Mouse (Mus musculus) right cerebral cortex, adult 18-20 months (tissue): ENCODE results near the gene Tmem259.

ENCODE experiments used
- DNase-seq: peaks from one replicate; pipeline ENCODE4 v3.0.0; 2022; ENCODE audit warnings: mixed read lengths

Tmem259 gene

DNA sequence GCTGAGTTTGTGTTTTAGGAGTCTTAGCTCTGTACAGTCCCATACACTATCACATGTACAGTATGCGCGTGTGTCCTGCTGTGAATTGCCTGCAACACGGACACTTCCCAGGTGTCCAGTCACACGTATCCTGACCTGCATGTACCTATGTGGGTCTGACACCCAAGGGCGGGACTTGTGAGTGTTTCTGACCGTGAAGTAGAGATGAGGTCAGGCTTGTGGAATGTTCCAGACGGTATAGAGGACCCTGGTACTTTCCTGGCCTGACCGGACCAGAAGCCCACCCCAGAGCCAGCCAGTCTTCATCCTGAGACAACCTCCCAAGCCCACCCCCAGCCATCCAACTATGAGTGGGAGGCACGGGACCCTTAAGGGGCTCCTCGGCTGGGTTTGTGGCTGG, 31.5 kb upstream of the Tmem259 start:
- no peak for DNase-seq

- DNase-seq = no peak
Observed at GRCm38 (mm10) chr10:80014484-80015290, 30.6 kb upstream of the Tmem259 start.

- DNase-seq = no peak
Observed at GRCm38 (mm10) chr10:80013609-80014008, 29.5 kb upstream of the Tmem259 start.

GRCm38 (mm10) chr10:80011740-80012139, 27.6 kb upstream of the Tmem259 start:
- no peak for DNase-seq

GRCm38 (mm10) chr10:80004233-80004705, 20.1 kb upstream of the Tmem259 start:
- DNase-seq = no peak

DNA sequence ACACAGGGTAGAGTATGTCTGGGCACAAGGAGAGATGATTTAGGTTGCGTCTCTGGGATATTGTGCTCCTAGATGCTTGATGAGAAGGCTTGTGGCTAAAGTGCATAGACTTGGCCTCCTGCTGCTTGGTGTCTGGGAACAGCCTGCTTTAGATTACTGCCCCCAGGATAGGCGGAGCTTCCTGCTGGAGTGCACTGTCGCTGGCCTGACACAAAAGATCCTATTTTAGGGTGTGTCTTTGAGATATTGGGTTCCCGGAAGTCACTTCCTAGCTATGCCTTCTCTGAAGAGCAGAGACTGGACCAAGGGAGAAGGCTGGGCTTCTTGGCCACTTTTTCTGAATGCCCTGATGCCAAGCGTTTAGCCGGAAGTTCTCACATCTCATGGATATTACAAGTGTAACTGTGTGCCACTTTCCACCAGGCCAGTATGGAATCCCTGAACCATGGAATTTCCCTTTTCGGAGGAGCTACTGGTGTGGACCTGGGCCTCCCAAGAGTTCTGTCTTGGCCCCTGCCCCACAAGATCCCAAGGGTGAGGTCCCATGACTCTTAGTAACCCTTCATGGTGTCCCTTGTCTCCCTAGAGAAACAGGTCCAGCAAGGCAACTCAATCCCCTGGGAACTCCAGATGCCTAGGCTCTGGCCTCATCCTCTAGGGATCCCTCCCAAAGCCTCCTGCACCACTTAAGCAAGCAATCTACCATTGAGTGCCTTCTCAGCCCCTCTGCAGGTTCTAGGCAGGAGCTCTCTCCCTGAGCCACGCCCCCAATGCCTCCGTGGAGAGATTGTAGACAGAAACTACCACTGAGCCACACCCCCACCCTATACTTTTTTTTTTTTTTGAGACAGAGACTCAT, 19.5 kb upstream of the Tmem259 start:
- no peak for DNase-seq

DNA sequence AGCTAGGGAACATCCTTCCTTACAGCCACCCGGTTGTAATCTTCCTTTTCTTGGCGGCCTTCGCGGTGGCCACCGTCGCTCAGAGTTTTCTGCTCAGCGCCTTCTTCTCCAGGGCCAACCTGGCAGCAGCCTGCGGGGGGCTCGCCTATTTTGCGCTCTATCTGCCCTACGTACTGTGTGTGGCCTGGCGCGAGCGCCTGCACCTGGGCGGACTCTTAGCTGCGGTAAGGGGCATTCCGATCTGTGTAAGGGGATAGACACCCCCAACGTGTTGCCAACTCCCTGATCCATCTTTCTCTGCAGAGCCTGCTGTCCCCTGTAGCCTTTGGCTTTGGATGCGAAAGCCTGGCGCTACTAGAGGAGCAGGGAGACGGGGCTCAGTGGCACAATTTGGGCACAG, 18.7 kb upstream of the Tmem259 start:
- no peak for DNase-seq

GRCm38 (mm10) chr10:80001945-80002344, 17.8 kb upstream of the Tmem259 start:
- DNase-seq = no peak

DNA sequence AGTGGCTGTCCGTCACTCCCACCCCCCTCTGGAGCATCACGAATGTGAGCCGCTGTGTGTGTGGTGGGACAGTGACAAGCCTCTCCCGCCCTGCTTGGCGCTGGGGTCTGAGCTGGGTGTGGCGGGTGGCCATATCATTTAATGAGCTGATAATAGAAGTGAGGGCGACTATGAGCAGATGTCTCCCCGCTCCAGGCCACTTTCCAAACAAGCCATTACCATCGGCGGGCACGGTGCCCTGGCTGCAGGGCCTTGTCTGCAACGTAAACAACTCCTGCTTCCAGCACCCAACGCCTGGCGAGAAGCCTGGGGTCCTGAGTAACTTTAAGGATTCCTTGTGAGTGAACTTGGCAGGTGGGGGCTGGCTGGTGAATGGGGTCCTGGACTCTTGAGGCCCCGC, 13.7 kb upstream of the Tmem259 start:
- DNase-seq = no peak

- peak; percentile 82 for DNase-seq
Observed at GRCm38 (mm10) chr10:79997034-79997760, 13.1 kb upstream of the Tmem259 start.

- peak; percentile 94 for DNase-seq
Observed at GRCm38 (mm10) chr10:79996272-79997033, 12.3 kb upstream of the Tmem259 start, which contains the start of gene Abca7. Gene Abca7 (plus strand): TSS chr10:79996494.

DNA sequence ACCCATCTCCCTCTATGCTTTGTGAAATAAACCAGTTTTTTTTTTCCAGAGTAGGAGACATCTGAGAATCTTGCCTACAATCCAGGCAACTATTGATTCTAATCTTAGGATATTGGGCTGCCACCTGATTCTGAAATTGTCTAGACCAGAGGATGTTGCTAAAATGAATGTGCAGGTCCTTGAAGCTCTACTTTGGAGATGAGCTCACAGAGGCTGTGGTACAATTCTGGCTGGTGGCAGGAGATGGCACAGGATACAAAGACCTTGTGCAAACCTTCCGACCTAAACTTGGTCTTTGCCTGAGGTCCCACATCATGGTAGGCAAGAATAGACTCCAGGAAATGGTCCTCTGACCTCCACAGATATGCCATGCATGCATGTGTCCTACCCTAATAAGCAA, 11.5 kb upstream of the Tmem259 start:
- DNase-seq = no peak

- DNase-seq = no peak
Observed at GRCm38 (mm10) chr10:79994397-79995115, 10.4 kb upstream of the Tmem259 start.

DNA sequence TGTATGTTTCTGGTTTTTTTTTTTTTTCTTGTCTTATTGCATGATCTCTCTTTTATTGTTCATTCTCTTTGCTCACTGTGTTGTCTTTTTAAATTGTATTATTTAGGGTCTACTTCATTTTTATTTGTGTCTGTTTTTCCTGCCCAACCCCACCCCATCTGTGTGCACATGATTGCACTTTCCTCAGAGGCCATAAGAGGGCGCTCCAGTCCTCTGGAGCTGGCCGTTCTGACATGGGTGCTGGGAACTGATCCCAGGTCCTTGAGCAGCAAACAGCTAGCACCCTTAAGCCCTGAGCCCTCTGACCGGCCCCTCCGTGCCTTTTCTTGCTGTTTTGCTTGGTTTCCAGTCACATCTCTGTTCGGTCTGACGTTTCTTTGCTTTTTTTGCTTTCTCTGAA, 7.4 kb upstream of the Tmem259 start:
- DNase-seq = no peak

- DNase-seq = no peak
Observed at GRCm38 (mm10) chr10:79991099-79991498, 7.0 kb upstream of the Tmem259 start.

DNA sequence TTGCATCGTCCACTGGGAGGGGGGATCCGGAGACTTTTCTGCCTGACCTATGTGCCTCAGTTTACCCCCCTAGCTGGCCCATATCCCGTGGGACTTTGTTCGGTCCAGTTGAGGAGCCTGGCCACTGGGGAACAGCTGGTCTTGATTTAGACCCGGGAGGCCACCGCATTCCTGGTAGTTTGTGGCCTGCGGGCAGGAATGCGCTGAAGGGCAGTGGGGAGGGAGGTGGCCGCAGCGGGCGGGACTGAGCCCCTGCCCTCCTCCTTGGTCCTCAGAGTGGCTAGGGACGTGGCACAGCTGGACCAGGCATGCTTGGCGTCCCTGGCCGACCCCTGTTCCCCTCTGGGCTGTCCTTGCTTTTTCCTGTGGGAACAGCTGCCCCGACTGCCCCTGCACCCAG, 5.7 kb upstream of the Tmem259 start:
- no peak for DNase-seq

DNA sequence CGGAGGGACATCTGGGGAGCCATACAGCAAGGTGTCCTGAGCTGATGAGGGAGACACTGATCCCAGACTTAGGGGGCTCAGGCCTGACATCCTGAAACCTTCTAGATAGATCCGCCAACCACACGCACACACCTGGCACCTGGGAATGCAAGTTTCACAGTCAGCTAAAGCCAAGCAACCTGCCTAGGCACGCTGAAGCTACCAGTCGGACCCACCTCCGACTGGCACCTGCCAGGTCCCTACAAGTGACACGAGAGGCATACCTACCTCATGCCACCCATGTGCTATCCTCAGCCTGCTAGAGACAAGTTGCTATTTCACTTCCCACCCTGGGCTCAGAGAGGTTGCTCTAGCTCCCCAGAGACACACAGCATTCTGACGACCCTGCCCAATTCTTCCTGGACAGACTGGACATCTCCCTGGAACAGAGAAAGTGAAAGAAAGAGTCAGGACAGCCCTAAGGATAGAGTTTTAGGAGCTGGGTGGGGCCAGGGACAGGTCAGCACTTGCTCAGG, 5.2 kb upstream of the Tmem259 start:
- DNase-seq = no peak

- no peak for DNase-seq
Observed at GRCm38 (mm10) chr10:79988506-79989271, 4.6 kb upstream of the Tmem259 start, which contains the start of gene Cnn2. Gene Cnn2 (plus strand): TSS chr10:79988584.

- no peak for DNase-seq
Observed at GRCm38 (mm10) chr10:79987771-79988505, 3.8 kb upstream of the Tmem259 start.

- DNase-seq = peak; percentile 80
Observed at GRCm38 (mm10) chr10:79986963-79987362, 2.8 kb upstream of the Tmem259 start.
